Mouse (Mus musculus): ENCODE results near the gene Zic1. TPM values are rescaled to one million over a fixed set of nuclear protein-coding genes. Genes with fewer than 3 reads are reported as not detected.

Gene Zic1
- total RNA-seq (2021) (not detected), polyA plus RNA-seq (2012; rRNA removed) (0.08 TPM in 1 of 2 replicates, not detected in the other)
- long read RNA-seq, result 0 reads

DNA sequence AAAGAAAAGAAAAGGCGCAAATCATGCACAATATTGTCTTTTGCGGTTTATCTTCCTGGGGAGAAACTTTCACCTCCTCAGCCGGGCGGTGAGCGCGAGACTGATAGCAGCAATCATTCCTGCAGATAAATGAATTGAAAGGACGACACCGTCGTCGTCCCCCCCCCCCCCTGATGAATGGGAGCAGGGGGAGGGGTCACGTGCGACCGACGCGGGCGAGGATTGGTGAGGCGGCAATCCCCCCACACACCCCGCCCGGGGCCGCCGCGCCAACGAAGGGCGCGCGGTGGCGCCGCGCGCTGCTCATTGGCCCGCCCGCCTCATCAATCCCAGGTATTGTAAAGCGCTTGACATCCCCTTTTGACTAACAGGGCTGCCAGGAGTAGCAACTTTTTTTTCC, at the start of gene Zic1:
TSS of gene Zic1 (minus strand) at position 147 of the 400 bp plus-strand sequence.
- peaks cover 37% of the 10 kb centered on the region for H3K27me3 ChIP-seq (ENCODE audit: control insufficient read depth, insufficient read depth, low read length)
- no peaks in the 10 kb centered on the region for H3K36me3 ChIP-seq (ENCODE audit: control insufficient read depth, insufficient read depth, low read length)
- TF ChIP-seq POLR2A (IDR thresholded peaks at IDR 0.05; ENCODE audit: insufficient read depth, low read depth, low read length) (no peak), CTCF (IDR thresholded peaks at IDR 0.05) (no peak), EP300 (IDR thresholded peaks at IDR 0.05; ENCODE audit: insufficient read depth, low read depth, low read length) (no peak)
- H3K9ac ChIP-seq (ENCODE audit: low read depth, low read length), result no peak within 1 kb of the TSS
- no peak within 1 kb of the TSS for H3K27ac ChIP-seq
- H3K4me1 ChIP-seq (ENCODE audit: control insufficient read depth, insufficient read depth, low read length), result no peaks in the 10 kb centered on the region
- DNase-seq, result no peak
- peak within 1 kb of the TSS; percentile 41 for H3K4me3 ChIP-seq
- no peaks in the 10 kb centered on the region for H3K79me2 ChIP-seq (replicated peaks; ENCODE audit: control insufficient read depth, insufficient read depth, low read length)
- intact Hi-C loops (cut with DNase I), result no loop called here
- 3% methylated on average over 33 of the region's 33 CpGs for WGBS

DNA sequence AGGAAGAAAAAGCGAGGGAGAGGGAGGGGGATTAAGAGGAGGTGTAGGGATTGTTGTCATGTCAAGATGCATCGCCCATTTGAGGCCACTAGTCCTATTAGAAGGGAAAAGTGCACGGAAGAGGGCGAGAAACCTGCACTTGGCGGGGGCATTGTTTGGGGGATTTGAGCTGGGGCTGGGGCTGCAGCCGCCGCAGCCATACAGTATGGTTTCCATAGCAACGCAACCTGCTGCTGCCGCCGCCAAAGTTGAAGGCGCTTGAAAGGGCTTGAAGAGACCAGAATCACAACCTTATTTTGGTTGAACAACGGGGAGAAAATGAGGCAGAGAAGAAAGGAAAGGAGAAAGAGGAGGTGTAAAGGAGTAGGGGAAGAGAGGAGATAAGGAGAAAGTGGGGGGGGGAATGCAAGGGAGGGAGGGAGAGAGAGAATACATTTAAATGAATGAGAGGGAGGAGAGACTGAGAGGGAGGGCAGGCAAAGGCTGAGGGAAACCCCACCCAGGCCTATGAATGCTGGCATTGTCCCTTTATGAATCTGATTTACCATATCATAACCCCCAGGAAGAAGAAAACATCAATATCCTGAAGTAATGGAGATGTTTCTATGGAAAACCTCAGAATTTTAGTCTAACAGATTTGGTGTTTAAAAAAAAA, 48.5 kb upstream of the Zic1 start:
- TF ChIP-seq CTCF (IDR thresholded peaks at IDR 0.05), result no peak
- no peak overlapping the region for H3K9ac ChIP-seq (ENCODE audit: low read depth, low read length)
- no peaks in the 10 kb centered on the region for H3K36me3 ChIP-seq (ENCODE audit: control insufficient read depth, insufficient read depth, low read length)
- intact Hi-C loops (cut with DNase I), result no loop called here
- DNase-seq, result no peak
- WGBS, result 3% methylated on average over 12 of the region's 12 CpGs
- no peaks in the 10 kb centered on the region for H3K79me2 ChIP-seq (replicated peaks; ENCODE audit: control insufficient read depth, insufficient read depth, low read length)
- H3K4me1 ChIP-seq (ENCODE audit: control insufficient read depth, insufficient read depth, low read length), result no peaks in the 10 kb centered on the region
- no peak overlapping the region for H3K4me3 ChIP-seq
- 0 out of 2 replicates have a peak, but pooled peaks cover 1% of the 10 kb centered on the region for H3K27me3 ChIP-seq (ENCODE audit: control insufficient read depth, insufficient read depth, low read length)
- no peak overlapping the region for H3K27ac ChIP-seq

DNA sequence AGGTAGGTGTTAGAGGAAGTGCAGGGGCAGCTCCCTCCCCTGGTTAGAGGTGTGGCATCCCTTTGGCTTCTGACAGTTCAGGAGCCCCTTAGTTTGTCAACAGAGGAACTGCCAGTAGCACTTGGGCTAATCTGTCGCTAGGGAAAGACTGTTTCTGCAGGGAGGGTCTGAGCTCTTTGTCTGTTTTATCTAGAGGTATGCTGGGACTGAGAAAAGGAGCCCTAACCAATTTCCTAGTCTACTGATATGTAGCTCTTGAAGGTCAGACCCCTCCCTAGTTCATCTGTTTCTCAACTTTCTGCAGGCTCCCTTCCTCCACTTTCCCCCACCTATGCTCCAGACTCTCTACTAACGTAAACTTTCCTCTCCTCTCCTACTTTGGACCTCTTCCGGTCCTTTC, 44.2 kb upstream of the Zic1 start:
- no peaks in the 10 kb centered on the region for H3K36me3 ChIP-seq (ENCODE audit: control insufficient read depth, insufficient read depth, low read length)
- WGBS, result 2% methylated on average over 3 of the region's 3 CpGs
- H3K9ac ChIP-seq (ENCODE audit: low read depth, low read length), result no peak overlapping the region
- TF ChIP-seq CTCF (IDR thresholded peaks at IDR 0.05) (no peak), POLR2A (IDR thresholded peaks at IDR 0.05; ENCODE audit: insufficient read depth, low read depth, low read length) (no peak), EP300 (IDR thresholded peaks at IDR 0.05; ENCODE audit: insufficient read depth, low read depth, low read length) (no peak)
- no peaks in the 10 kb centered on the region for H3K79me2 ChIP-seq (replicated peaks; ENCODE audit: control insufficient read depth, insufficient read depth, low read length)
- no peaks in the 10 kb centered on the region for H3K4me1 ChIP-seq (ENCODE audit: control insufficient read depth, insufficient read depth, low read length)
- intact Hi-C loops (cut with DNase I), result no loop called here
- no peak for DNase-seq
- H3K4me3 ChIP-seq, result no peak overlapping the region
- H3K27ac ChIP-seq, result no peak overlapping the region
- peaks cover 9% of the 10 kb centered on the region for H3K27me3 ChIP-seq (ENCODE audit: control insufficient read depth, insufficient read depth, low read length)

DNA sequence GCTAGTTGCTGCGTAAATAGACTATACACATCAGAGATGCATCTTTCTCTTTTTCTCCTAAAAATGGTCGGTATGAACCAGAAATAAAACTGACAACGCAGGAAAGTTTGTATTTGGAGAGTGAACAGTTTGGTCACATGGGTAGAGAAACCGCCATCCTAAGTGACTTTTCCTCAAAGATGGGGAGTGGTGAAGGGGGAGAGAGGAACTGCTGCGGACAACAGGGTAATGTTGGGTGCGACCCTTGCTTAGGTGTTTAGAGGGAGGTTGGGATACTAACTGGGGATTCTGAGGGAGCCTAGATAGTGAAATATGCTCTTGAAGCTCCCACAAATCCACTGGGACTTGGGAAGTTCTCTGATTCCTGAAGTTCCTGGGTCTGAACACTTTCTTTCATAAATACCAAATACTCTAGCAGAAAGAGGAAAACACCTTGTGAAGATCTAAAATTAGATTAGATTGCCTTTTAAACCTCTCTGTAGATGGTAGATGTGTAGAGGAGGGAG, 40.7 kb upstream of the Zic1 start:
- intact Hi-C loops (cut with DNase I), result no loop called here
- Histone ChIP-seq H3K36me3 (ENCODE audit: control insufficient read depth, insufficient read depth, low read length) (no peaks in the 10 kb centered on the region), H3K27ac (no peak overlapping the region), H3K4me1 (ENCODE audit: control insufficient read depth, insufficient read depth, low read length) (no peaks in the 10 kb centered on the region), H3K9ac (ENCODE audit: low read depth, low read length) (no peak overlapping the region), H3K4me3 (no peak overlapping the region), H3K27me3 (ENCODE audit: control insufficient read depth, insufficient read depth, low read length) (peaks cover 10% of the 10 kb centered on the region), H3K79me2 (replicated peaks; ENCODE audit: control insufficient read depth, insufficient read depth, low read length) (no peaks in the 10 kb centered on the region)
- TF ChIP-seq CTCF (IDR thresholded peaks at IDR 0.05) (no peak), EP300 (IDR thresholded peaks at IDR 0.05; ENCODE audit: insufficient read depth, low read depth, low read length) (no peak), POLR2A (IDR thresholded peaks at IDR 0.05; ENCODE audit: insufficient read depth, low read depth, low read length) (no peak)
- WGBS, result under 1% methylated on average over 6 of the region's 6 CpGs
- no peak for DNase-seq

DNA sequence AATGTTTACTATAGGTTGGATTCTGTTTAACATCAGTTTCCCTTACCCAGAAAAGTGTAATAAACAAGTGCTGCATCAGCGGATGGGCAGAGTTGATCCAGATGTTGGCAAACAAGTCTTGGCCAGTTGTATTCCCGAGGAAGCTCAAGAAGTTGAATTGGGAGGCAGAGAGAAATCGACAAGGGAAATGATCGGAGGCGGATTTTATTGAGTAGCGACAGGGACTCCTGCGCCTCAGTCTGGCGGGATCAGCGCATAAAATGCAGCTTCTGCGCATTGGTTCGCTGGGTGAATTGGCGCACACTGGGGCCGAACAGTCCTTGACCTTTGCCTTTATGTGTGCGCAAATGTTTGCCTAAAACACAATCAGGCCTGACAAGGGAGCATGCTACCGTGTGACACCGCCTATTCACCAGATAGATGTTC, 40.2 kb upstream of the Zic1 start:
- Histone ChIP-seq H3K27ac (no peak overlapping the region), H3K79me2 (replicated peaks; ENCODE audit: control insufficient read depth, insufficient read depth, low read length) (no peaks in the 10 kb centered on the region), H3K36me3 (ENCODE audit: control insufficient read depth, insufficient read depth, low read length) (no peaks in the 10 kb centered on the region), H3K27me3 (ENCODE audit: control insufficient read depth, insufficient read depth, low read length) (peaks cover 10% of the 10 kb centered on the region), H3K4me3 (no peak overlapping the region), H3K4me1 (ENCODE audit: control insufficient read depth, insufficient read depth, low read length) (no peaks in the 10 kb centered on the region), H3K9ac (ENCODE audit: low read depth, low read length) (no peak overlapping the region)
- WGBS, result 3% methylated on average over 16 of the region's 16 CpGs
- no peak for DNase-seq
- intact Hi-C loops (cut with DNase I), result no loop called here
- no peak for TF ChIP-seq POLR2A (IDR thresholded peaks at IDR 0.05; ENCODE audit: insufficient read depth, low read depth, low read length)
- TF ChIP-seq CTCF (IDR thresholded peaks at IDR 0.05), result no peak
- TF ChIP-seq EP300 (IDR thresholded peaks at IDR 0.05; ENCODE audit: insufficient read depth, low read depth, low read length), result no peak

DNA sequence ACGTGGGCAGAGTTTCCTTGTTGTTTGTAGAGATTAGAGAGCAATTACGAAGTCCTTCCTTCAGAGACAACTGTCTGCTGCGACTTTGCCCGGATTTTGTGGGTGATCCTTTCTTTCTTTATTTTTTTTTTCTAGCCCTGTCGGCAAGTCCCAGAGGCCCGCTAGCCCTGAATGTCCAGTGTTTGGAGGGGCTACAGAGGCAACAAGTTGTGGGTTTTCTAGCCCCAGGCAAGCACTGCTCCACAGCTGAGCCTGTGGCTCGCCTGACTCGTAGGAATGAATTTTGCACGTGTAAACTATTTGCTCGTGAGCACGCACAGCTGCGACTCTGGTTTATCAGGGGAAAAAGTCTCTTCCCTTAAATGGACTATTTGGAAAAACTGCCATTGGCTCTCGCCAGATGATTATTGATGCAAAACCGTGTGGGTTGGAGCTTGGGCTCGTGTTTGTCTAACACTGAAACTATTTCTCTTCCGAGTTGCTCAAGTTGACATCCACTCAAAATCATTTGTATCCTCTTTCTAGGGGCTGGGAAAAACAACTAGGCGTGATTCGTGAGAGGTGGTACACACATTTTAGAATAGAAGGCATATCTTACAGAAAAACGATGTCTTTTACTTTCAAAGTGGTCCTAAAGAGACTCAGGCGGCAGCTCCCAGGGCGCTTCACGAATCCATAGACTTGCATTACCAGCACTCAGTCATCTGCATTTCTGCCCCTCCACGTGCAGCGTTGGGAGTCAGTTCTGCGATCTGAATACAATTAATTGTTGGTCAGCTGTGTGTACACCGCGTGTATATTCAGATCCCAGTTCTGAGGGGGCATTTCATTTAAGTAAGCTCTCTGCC, 39.5 kb upstream of the Zic1 start:
- no peaks in the 10 kb centered on the region for H3K36me3 ChIP-seq (ENCODE audit: control insufficient read depth, insufficient read depth, low read length)
- intact Hi-C loops (cut with DNase I), result no loop called here
- no peak for DNase-seq
- no peak overlapping the region for H3K9ac ChIP-seq (ENCODE audit: low read depth, low read length)
- H3K4me3 ChIP-seq, result no peak overlapping the region
- WGBS, result 2% methylated on average over 27 of the region's 27 CpGs
- peaks cover 12% of the 10 kb centered on the region for H3K27me3 ChIP-seq (ENCODE audit: control insufficient read depth, insufficient read depth, low read length)
- H3K27ac ChIP-seq, result no peak overlapping the region
- TF ChIP-seq CTCF (IDR thresholded peaks at IDR 0.05), result no peak
- TF ChIP-seq EP300 (IDR thresholded peaks at IDR 0.05; ENCODE audit: insufficient read depth, low read depth, low read length), result no peak
- TF ChIP-seq POLR2A (IDR thresholded peaks at IDR 0.05; ENCODE audit: insufficient read depth, low read depth, low read length), result no peak
- no peaks in the 10 kb centered on the region for H3K79me2 ChIP-seq (replicated peaks; ENCODE audit: control insufficient read depth, insufficient read depth, low read length)
- H3K4me1 ChIP-seq (ENCODE audit: control insufficient read depth, insufficient read depth, low read length), result no peaks in the 10 kb centered on the region
